Mouse (Mus musculus) midbrain, embryonic 16.5 days (tissue): Measurements from ENCODE around the gene Cmtm5. TPM values are rescaled to one million over a fixed set of nuclear protein-coding genes. Genes with fewer than 3 reads are reported as not detected.
"Not testable (repeated sequence)": the region's sequence is repeated elsewhere in the genome, so short reads cannot be mapped to it uniquely, and the experiment has no call there.

Experiments used
- ATAC-seq: fragments of 200-750 bp; cut with Nextera tagmentation; 2 replicates; pipeline ENCODE4 v1.8.0; 2017; ENCODE audit warnings: moderate TSS enrichment
- H3K27ac ChIP-seq: fragments of 300-500 bp; sonication (generic); 2 replicates; pipeline ENCODE4 v1.5.1; 2014; ENCODE audit warnings: mild to moderate bottlenecking, low read length, mixed read lengths
- H3K27me3 ChIP-seq: fragments of 300-500 bp; sonication (generic); 2 replicates; pipeline ENCODE4 v1.6.1; 2014; ENCODE audit warnings: low read depth, low read length, mixed read lengths; ENCODE audit not compliant: control insufficient read depth, insufficient read depth
- H3K36me3 ChIP-seq: fragments of 300-500 bp; sonication (generic); 2 replicates; pipeline ENCODE4 v1.6.1; 2014; ENCODE audit warnings: mild to moderate bottlenecking, low read length, moderate library complexity, mixed read lengths; ENCODE audit not compliant: control insufficient read depth, insufficient read depth
- H3K4me1 ChIP-seq: fragments of 300-500 bp; sonication (generic); 2 replicates; pipeline ENCODE4 v1.6.1; 2014; ENCODE audit warnings: mild to moderate bottlenecking, low read length, mixed read lengths; ENCODE audit not compliant: control insufficient read depth, insufficient read depth
- H3K4me2 ChIP-seq: fragments of 300-500 bp; sonication (generic); 2 replicates; pipeline ENCODE4 v1.6.1; 2014; ENCODE audit warnings: mild to moderate bottlenecking, low read length, mixed read lengths
- H3K4me3 ChIP-seq: fragments of 300-500 bp; sonication (generic); 2 replicates; pipeline ENCODE4 v1.5.1; 2014; ENCODE audit warnings: low read depth, mild to moderate bottlenecking, low read length, moderate library complexity, mixed read lengths
- H3K9ac ChIP-seq: fragments of 300-500 bp; sonication (generic); 2 replicates; pipeline ENCODE4 v1.6.1; 2014; ENCODE audit warnings: low read depth, low read length, mixed read lengths
- H3K9me3 ChIP-seq: fragments of 300-500 bp; sonication (generic); replicated peaks from 2 replicates; pipeline ENCODE4 v1.6.1; 2014; ENCODE audit warnings: mild to moderate bottlenecking, low read length, mixed read lengths; ENCODE audit not compliant: control insufficient read depth, poor library complexity, severe bottlenecking
- WGBS: fragments of 180-500 bp; shearing (Covaris S2); extraction: QIAGEN DNeasy Blood & Tissue Kit; methylation state at CpG from one replicate; pipeline ENCODE4 v1.1.7; 2014; 5-methylcytosine and 5-hydroxymethylcytosine counted together
- polyA plus RNA-seq: library from polyadenylated mRNA; unstranded; fragments of >200 nt; fragmentation: Nextera tagmentation; extraction: Ambion mirVana; gene quantifications from 2 replicates; pipeline ENCODE4 v1.2.1, GENCODE M21; 2015

Gene Cmtm5
- polyA plus RNA-seq, 1 experiment from 2014 or later = 14.8 TPM

- 86% methylated on average over 3 of the region's 3 CpGs for WGBS
- H3K4me2 ChIP-seq = no peak overlapping the region
- no peaks in the 10 kb centered on the region for H3K36me3 ChIP-seq
Observed at GRCm38 (mm10) chr14:54940176-54940530, 4.1 kb downstream of the Cmtm5 start.

GRCm38 (mm10) chr14:54941024-54941978 is 5.2 kb downstream of the Cmtm5 start:
- no peaks in the 10 kb centered on the region for H3K36me3 ChIP-seq
- no peaks in the 10 kb centered on the region for H3K27me3 ChIP-seq
- H3K9me3 ChIP-seq = no peaks in the 10 kb centered on the region
- no peak overlapping the region for H3K4me3 ChIP-seq
- WGBS = 68% methylated on average over 13 of the region's 13 CpGs
- no peak overlapping the region for H3K27ac ChIP-seq
- H3K9ac ChIP-seq = no peak overlapping the region
- no peak overlapping the region for H3K4me2 ChIP-seq
- no peak for ATAC-seq
- no peaks in the 10 kb centered on the region for H3K4me1 ChIP-seq

More at GRCm38 (mm10) chr14:54940176-54940530, 4.1 kb downstream of the Cmtm5 start:
- Histone ChIP-seq H3K4me1 (no peaks in the 10 kb centered on the region), H3K9ac (no peak overlapping the region), H3K4me3 (no peak overlapping the region), H3K9me3 (no peaks in the 10 kb centered on the region), H3K27me3 (no peaks in the 10 kb centered on the region), H3K27ac (no peak overlapping the region)
- ATAC-seq = no peak

GRCm38 (mm10) chr14:54942479-54942878 is 6.4 kb downstream of the Cmtm5 start:
- no peak for ATAC-seq
- Histone ChIP-seq H3K4me1 (no peaks in the 10 kb centered on the region), H3K4me3 (no peak overlapping the region), H3K36me3 (no peaks in the 10 kb centered on the region), H3K9me3 (no peaks in the 10 kb centered on the region), H3K27me3 (no peaks in the 10 kb centered on the region), H3K4me2 (no peak overlapping the region), H3K9ac (no peak overlapping the region), H3K27ac (no peak overlapping the region)
- 87% methylated on average over 8 of the region's 8 CpGs for WGBS

- H3K4me3 ChIP-seq = no peak overlapping the region
- WGBS = 93% methylated on average over 7 of the region's 7 CpGs
Observed at GRCm38 (mm10) chr14:54943971-54944370, 7.9 kb downstream of the Cmtm5 start.

GRCm38 (mm10) chr14:54944939-54945338 is 8.9 kb downstream of the Cmtm5 start:
- WGBS = 76% methylated on average over 2 of the region's 2 CpGs
- Histone ChIP-seq H3K27me3 (no peaks in the 10 kb centered on the region), H3K9ac (no peak overlapping the region), H3K9me3 (no peaks in the 10 kb centered on the region), H3K36me3 (no peaks in the 10 kb centered on the region), H3K4me2 (no peak overlapping the region), H3K27ac (no peak overlapping the region), H3K4me1 (no peaks in the 10 kb centered on the region), H3K4me3 (no peak overlapping the region)
- no peak for ATAC-seq

More at GRCm38 (mm10) chr14:54943971-54944370, 7.9 kb downstream of the Cmtm5 start:
- Histone ChIP-seq H3K27me3 (no peaks in the 10 kb centered on the region), H3K9ac (no peak overlapping the region), H3K4me1 (no peaks in the 10 kb centered on the region), H3K4me2 (no peak overlapping the region), H3K9me3 (no peaks in the 10 kb centered on the region), H3K27ac (no peak overlapping the region), H3K36me3 (no peaks in the 10 kb centered on the region)
- no peak for ATAC-seq

- Histone ChIP-seq H3K9ac (no peak overlapping the region), H3K36me3 (no peaks in the 10 kb centered on the region), H3K27ac (no peak overlapping the region), H3K27me3 (no peaks in the 10 kb centered on the region), H3K4me3 (no peak overlapping the region), H3K4me1 (no peaks in the 10 kb centered on the region), H3K4me2 (no peak overlapping the region), H3K9me3 (no peaks in the 10 kb centered on the region)
- ATAC-seq = no peak
- 82% methylated on average over 19 of the region's 19 CpGs for WGBS
Observed at GRCm38 (mm10) chr14:54945975-54946704, 10.1 kb downstream of the Cmtm5 start.

- H3K4me3 ChIP-seq, H3K36me3 ChIP-seq, H3K4me2 ChIP-seq, H3K27ac ChIP-seq, ATAC-seq, H3K9ac ChIP-seq, H3K9me3 ChIP-seq, H3K4me1 ChIP-seq, H3K27me3 ChIP-seq: not testable (repeated sequence)
- 86% methylated on average over 6 of the region's 11 CpGs for WGBS
Observed at GRCm38 (mm10) chr14:54947008-54947407, 10.9 kb downstream of the Cmtm5 start.

GRCm38 (mm10) chr14:54948781-54949180 is 12.7 kb downstream of the Cmtm5 start:
- no peak overlapping the region for H3K27ac ChIP-seq
- no peaks in the 10 kb centered on the region for H3K27me3 ChIP-seq
- no peaks in the 10 kb centered on the region for H3K4me1 ChIP-seq
- no peaks in the 10 kb centered on the region for H3K9me3 ChIP-seq
- H3K36me3 ChIP-seq = no peaks in the 10 kb centered on the region
- no peak for ATAC-seq
- no peak overlapping the region for H3K9ac ChIP-seq
- no peak overlapping the region for H3K4me3 ChIP-seq
- H3K4me2 ChIP-seq = no peak overlapping the region
- 90% methylated on average over 9 of the region's 9 CpGs for WGBS

GRCm38 (mm10) chr14:54950493-54950892 is 14.4 kb downstream of the Cmtm5 start:
- H3K4me1 ChIP-seq = no peaks in the 10 kb centered on the region
- ATAC-seq = no peak
- H3K36me3 ChIP-seq = no peaks in the 10 kb centered on the region
- H3K27me3 ChIP-seq = no peaks in the 10 kb centered on the region
- H3K27ac ChIP-seq = no peak overlapping the region
- 71% methylated on average over 12 of the region's 12 CpGs for WGBS
- H3K4me2 ChIP-seq = no peak overlapping the region
- no peak overlapping the region for H3K9ac ChIP-seq
- H3K4me3 ChIP-seq = no peak overlapping the region
- H3K9me3 ChIP-seq = no peaks in the 10 kb centered on the region
